Mouse (Mus musculus): Measurements from ENCODE around the gene Efcab12.

- TF ChIP-seq POLR2A (IDR thresholded peaks at IDR 0.05; ENCODE audit: control insufficient read depth in 1 of 2, insufficient read depth in 1 of 2, low read depth in 1 of 2, low read length in 2 of 2, poor library complexity in 1 of 2) (no peak), MXI1 (IDR thresholded peaks at IDR 0.05; ENCODE audit: low read depth, low read length) (no peak), POLR2AphosphoS5 (IDR thresholded peaks at IDR 0.05; ENCODE audit: borderline replicate concordance, low read depth, low read length) (no peak), CTCF (IDR thresholded peaks at IDR 0.05 in 2 of 3, conservative IDR thresholded peaks at IDR 0.05 in 1 of 3; ENCODE audit: control insufficient read depth in 1 of 3, insufficient read depth in 1 of 3, low read depth in 2 of 3, low read length in 3 of 3, poor library complexity in 1 of 3, severe bottlenecking in 1 of 3) (peak; percentile 35 to 61 (median 48)), GABPA (IDR thresholded peaks at IDR 0.05; ENCODE audit: low read depth, low read length) (no peak), MYC (IDR thresholded peaks at IDR 0.05; ENCODE audit: low read depth, low read length) (no peak), KAT2A (conservative IDR thresholded peaks at IDR 0.05; ENCODE audit: low read depth, low read length) (no peak), MEF2A (IDR thresholded peaks at IDR 0.05; ENCODE audit: extremely low read depth, insufficient replicate concordance, low read depth, low read length, poor library complexity, severe bottlenecking) (no peak), HCFC1 (IDR thresholded peaks at IDR 0.05; ENCODE audit: low read depth, low read length) (0 out of 2 replicates have a peak, but pooled peaks have one; percentile 22)
Observed at GRCm38 (mm10) chr6:115854432-115854831, 16.2 kb upstream of the Efcab12 start.

All from MEL (cell line).